Mouse (Mus musculus): ENCODE results near the gene Chil1. TPM values are rescaled to one million over a fixed set of nuclear protein-coding genes. Genes with fewer than 3 reads are reported as not detected.

Gene Chil1
- total RNA-seq, 2 experiments from 2014 or later, result 5.0 to 5.9 TPM

DNA sequence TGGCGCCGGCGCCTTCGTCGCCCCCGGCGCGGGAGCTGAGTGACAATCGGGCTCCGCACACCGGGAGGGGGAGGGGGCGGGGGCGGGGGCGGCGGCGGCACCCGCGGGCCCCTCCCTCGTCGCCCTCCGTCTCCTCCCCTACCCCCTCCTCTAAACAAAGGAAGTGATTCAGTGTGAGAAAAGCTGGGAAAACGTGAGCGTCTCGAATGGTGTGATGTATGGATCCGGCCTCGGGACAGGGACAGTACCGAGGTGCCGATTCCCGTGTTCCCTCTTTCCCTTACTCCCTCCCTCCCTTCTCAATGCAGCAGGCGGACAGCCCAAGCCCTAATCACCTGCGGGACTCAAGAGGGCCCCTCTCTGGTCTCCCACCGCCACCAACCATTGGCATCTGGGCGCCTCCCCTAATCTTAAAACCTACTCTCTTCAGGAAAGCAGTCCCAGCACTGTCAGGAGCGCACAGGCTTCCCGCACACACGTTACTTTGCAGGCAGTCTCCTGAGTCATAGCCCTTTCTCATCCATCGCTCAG lies 53.5 kb downstream of the Chil1 start, which contains the start of gene Adora1:
Gene Adora1, minus strand, starts transcription at position 41 of the 531 bp plus-strand sequence.
- intact Hi-C loops (cut with DNase I), result no loop called here
- DNase-seq (ENCODE audit: extremely low spot score in 1 of 2, low spot score in 2 of 2), result no peak

DNA sequence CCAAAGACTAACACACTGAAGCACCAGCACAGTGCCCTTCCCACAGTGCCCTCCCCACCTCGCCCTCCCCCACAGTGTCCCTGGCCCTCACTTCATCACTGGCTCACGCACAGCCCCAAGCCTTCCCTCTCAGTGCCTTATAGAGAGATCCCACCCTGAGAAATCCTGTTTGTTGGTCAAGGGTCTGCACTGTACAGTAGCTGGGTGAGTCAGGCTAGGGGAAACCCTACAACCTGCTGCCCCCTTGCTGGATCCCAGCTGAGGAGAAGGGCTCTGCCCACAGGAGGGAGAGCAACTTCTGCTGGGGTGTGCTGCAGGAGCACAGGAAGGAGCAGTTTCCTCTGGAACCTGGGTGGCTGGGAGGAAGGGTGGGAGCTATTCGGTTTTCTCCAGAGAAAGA lies 54.2 kb downstream of the Chil1 start:
- DNase-seq (ENCODE audit: extremely low spot score in 1 of 2, low spot score in 2 of 2), result no peak
- intact Hi-C loops (cut with DNase I), result no loop called here

DNA sequence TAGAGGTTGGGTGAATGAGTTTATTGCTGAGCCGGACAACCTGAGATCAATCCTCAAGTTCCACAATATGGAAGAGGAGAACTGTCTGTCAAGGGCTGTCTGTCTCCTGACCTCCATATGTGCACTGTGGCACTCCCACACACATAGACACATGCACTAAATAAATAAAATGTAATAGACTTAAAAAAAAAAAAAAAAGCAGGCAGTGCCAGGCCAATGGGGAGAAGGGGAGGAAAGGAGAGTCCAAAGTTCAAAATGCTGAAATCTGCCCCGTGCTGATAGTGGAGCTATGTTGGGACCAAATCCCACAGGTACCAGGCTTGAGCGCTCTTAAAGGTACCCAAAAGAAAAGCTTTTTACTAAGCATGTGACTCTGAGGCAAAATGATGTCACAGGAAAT lies 55.5 kb downstream of the Chil1 start:
- DNase-seq (ENCODE audit: extremely low spot score in 1 of 2, low spot score in 2 of 2), result no peak
- intact Hi-C loops (cut with DNase I), result no loop called here

Other genes with a start within 250 kb of the Chil1 start
- gene Fmod, start 144.9 kb upstream of the Chil1 start, total RNA-seq (2021), result 10 to 100 TPM; 15.6 to 15.8 TPM
- gene Btg2, start 103.1 kb upstream of the Chil1 start, total RNA-seq (2021), result 10 to 100 TPM; 10.0 to 11.5 TPM
- under 1 TPM; 0.26 to 0.60 TPM for gene Chit1, start 70.9 kb upstream of the Chil1 start, total RNA-seq (2021)
- gene Mybph, start 11.3 kb downstream of the Chil1 start, total RNA-seq (2021), result not detected
- 100 to 1,000 TPM; 154 to 165 TPM for gene Adora1, start 53.3 kb downstream of the Chil1 start, total RNA-seq (2021)
- gene Myog, start 107.8 kb downstream of the Chil1 start, total RNA-seq (2021), result not detected
- gene Ppfia4, start 150.8 kb downstream of the Chil1 start, total RNA-seq (2021), result 10 to 100 TPM; 78.0 to 78.3 TPM
- gene Tmem183a, start 179.8 kb downstream of the Chil1 start, total RNA-seq (2021), result 10 to 100 TPM; 86.5 to 96.6 TPM
- not detected for gene 4933406M09Rik, start 203.8 kb downstream of the Chil1 start, total RNA-seq (2021)
- 10 to 100 TPM; 20.4 to 24.1 TPM for gene Cyb5r1, start 223.4 kb downstream of the Chil1 start, total RNA-seq (2021)
- 10 to 100 TPM; 62.3 TPM for gene Adipor1, start 233.2 kb downstream of the Chil1 start, total RNA-seq (2021)

Data from left cerebral cortex, postnatal 10 days (tissue).